Mouse (Mus musculus): ENCODE results near the gene Slmap.
"Not testable (repeated sequence)": the region's sequence is repeated elsewhere in the genome, so short reads cannot be mapped to it uniquely, and the experiment has no call there.

Gene Slmap

DNA sequence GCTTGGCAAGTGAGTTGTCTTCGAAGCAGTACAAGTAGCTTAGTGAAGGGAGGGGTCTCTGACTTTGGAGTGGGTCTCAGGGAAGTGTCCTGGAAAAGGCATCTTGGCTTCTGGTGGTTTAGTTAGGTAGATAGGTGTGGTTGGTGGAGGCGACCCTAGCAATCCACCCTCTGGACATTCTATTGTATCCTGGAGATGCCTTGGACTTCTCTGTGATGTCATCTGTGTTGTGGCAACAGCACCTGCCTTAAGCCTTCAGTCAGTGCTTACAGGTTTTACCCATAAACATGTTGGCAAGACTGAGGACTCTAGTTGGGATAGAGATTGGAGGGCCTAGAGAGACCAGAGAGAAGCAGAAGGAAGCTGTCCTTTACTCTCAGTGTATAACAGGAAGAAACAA is 145.8 kb downstream of the Slmap start:
- not testable (repeated sequence) for DNase-seq (ENCODE audit: low read depth)

DNA sequence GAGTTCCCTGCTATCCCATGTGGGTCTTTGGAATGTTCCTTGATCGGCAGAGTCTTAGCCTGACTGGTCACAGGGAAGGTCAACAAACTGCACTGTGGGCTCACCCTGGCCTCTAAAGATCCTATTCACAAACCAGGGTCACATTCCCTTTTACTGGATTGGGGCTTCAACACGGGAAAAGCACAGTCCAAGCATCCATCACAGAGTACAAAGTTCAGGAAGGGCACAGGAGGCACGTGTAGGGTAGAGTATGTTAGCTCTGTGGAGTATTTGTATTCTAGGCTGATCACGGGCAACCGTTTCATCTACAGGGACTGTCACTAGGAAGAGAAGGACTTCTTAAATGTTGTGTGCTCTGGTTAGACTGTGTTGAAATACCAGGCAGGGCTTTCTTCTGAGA is 147.7 kb downstream of the Slmap start:
- DNase-seq (ENCODE audit: low read depth), result not testable (repeated sequence)

- not testable (repeated sequence) for DNase-seq (ENCODE audit: low read depth)
Observed at GRCm38 (mm10) chr14:26385659-26386058, 149.1 kb downstream of the Slmap start.

DNA sequence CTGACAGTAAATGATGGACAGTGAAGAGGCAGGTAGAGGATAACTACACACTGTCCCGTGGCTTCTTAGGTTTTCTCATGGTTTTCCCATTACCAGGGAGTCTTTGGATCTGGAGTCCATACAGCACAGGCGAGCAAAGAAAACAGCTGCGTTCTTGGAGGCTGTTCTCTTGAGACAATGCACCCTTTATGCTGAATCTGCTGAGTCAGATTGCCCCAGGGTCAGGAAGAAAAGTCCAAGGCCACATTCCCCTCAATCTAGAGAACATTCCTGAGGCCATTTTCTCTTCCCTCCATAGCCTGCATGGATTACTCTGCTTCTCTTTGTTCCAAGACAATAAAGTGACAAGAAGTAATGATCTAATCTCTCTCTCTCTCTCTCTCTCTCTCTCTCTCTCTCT is 155.7 kb downstream of the Slmap start:
- DNase-seq (ENCODE audit: low read depth), result peak; percentile 31

DNA sequence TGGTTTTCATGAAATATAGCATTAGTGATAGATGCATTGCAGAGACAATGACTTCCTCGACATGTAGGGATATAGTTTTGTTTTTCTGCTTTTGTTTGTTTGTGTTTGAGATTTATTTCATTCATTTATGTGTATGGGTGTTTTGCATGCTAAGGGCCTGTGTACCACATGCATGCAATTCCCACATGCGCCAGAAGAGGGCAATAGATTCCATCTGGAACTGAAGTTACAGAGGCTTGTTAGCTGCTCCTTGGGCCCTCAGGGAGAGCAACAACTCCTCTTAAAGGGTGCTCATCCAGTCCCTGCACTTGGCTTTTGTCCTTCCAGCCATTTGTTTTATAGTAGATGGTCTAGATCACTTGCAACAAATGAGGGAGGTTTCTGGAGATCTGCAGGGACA is 158.1 kb downstream of the Slmap start:
- peak; percentile 81 for DNase-seq (ENCODE audit: low read depth)

All from NIH3T3 (cell line).